Mouse (Mus musculus) brain, embryonic 14.5 days (tissue): ENCODE measurements around the gene Zpbp2.

Experiments used
- CTCF ChIP-seq: fragments of 200-500 bp; IDR thresholded peaks from 2 replicates; pipeline ENCODE4 v1.5.1; 2012; ENCODE audit warnings: inconsistent platforms, mild to moderate bottlenecking, moderate library complexity, borderline replicate concordance; ENCODE audit not compliant: insufficient read depth, insufficient read length; ENCODE audit errors: extremely low read depth
- POLR2A ChIP-seq: fragments of 200-500 bp; IDR thresholded peaks from 2 replicates; pipeline ENCODE4 v1.6.1; 2012; ENCODE audit warnings: mild to moderate bottlenecking, inconsistent platforms, borderline replicate concordance; ENCODE audit not compliant: poor library complexity, insufficient read depth, insufficient read length, severe bottlenecking; ENCODE audit errors: extremely low read depth

GRCm38 (mm10) chr11:98509434-98509833 is 41.5 kb upstream of the Zpbp2 start:
- no peak for TF ChIP-seq CTCF
- TF ChIP-seq POLR2A: no peak
